Mouse (Mus musculus) spleen, postnatal 10 days (tissue): Measurements from ENCODE around the gene Mtfr1l.
A peak's percentile ranks its signal among the peaks of the same experiment; 100 is the strongest.

Experiments
- DNase-seq, 2 experiments: peaks; one replicate each; pipeline ENCODE4 v3.0.0; 2021 to 2022; ENCODE audit warnings: low spot score in 2 of 2

Mtfr1l gene

GRCm38 (mm10) chr4:134557626-134558249, 22.6 kb upstream of the Mtfr1l start:
- peak in 1 of 2 experiments; percentile 43 for DNase-seq

GRCm38 (mm10) chr4:134555956-134556580, 20.9 kb upstream of the Mtfr1l start:
- DNase-seq: peak in 1 of 2 experiments; percentile 66

- no peak for DNase-seq
Observed at GRCm38 (mm10) chr4:134553631-134554030, 18.4 kb upstream of the Mtfr1l start.

- DNase-seq: peak in 1 of 2 experiments; percentile 45
Observed at GRCm38 (mm10) chr4:134551494-134552316, 16.5 kb upstream of the Mtfr1l start, which contains the start of gene Selenon. Gene Selenon, minus strand, starts transcription at chr4:134552166.

- no peak for DNase-seq
Observed at GRCm38 (mm10) chr4:134549899-134550298, 14.7 kb upstream of the Mtfr1l start.

GRCm38 (mm10) chr4:134548169-134548938, 13.2 kb upstream of the Mtfr1l start:
- DNase-seq: no peak

GRCm38 (mm10) chr4:134546814-134547705, 11.9 kb upstream of the Mtfr1l start:
- DNase-seq: no peak

GRCm38 (mm10) chr4:134543261-134543660, 8.1 kb upstream of the Mtfr1l start:
- peak; percentile 94 to 95 for DNase-seq

- DNase-seq: no peak
Observed at GRCm38 (mm10) chr4:134542726-134543125, 7.5 kb upstream of the Mtfr1l start.

- DNase-seq: no peak
Observed at GRCm38 (mm10) chr4:134538997-134539580, 3.9 kb upstream of the Mtfr1l start.

GRCm38 (mm10) chr4:134535787-134536151, 582 bp upstream of the Mtfr1l start:
- no peak for DNase-seq

- peak; percentile 82 to 91 for DNase-seq
Observed at GRCm38 (mm10) chr4:134534124-134534886, 882 bp downstream of the Mtfr1l start.

- no peak for DNase-seq
Observed at GRCm38 (mm10) chr4:134533421-134533820, 1.8 kb downstream of the Mtfr1l start.

- no peak for DNase-seq
Observed at GRCm38 (mm10) chr4:134532928-134533327, 2.3 kb downstream of the Mtfr1l start.

- DNase-seq: peak in 1 of 2 experiments; percentile 9
Observed at GRCm38 (mm10) chr4:134526220-134526619, 9.0 kb downstream of the Mtfr1l start.

GRCm38 (mm10) chr4:134525806-134526205, 9.4 kb downstream of the Mtfr1l start:
- DNase-seq: peak in 1 of 2 experiments; percentile 10

GRCm38 (mm10) chr4:134523447-134523846, 11.7 kb downstream of the Mtfr1l start:
- DNase-seq: no peak

- DNase-seq: no peak
Observed at GRCm38 (mm10) chr4:134519281-134519680, 15.9 kb downstream of the Mtfr1l start.

- no peak for DNase-seq
Observed at GRCm38 (mm10) chr4:134518541-134518940, 16.6 kb downstream of the Mtfr1l start.

- no peak for DNase-seq
Observed at GRCm38 (mm10) chr4:134517719-134518118, 17.5 kb downstream of the Mtfr1l start.
